Mouse (Mus musculus): ENCODE measurements around the gene Fam53b.

GRCm38 (mm10) chr7:132719570-132719969, 94.1 kb downstream of the Fam53b start:
- TF ChIP-seq ZC3H11A (IDR thresholded peaks at IDR 0.05; ENCODE audit: borderline replicate concordance, low read depth, low read length) = no peak
- no peak for TF ChIP-seq MAFK (IDR thresholded peaks at IDR 0.05; ENCODE audit: insufficient read depth, low read depth, low read length)
- no peak for TF ChIP-seq HCFC1 (IDR thresholded peaks at IDR 0.05; ENCODE audit: borderline replicate concordance, insufficient read depth, low read length)
- no peak for TF ChIP-seq ZNF384 (IDR thresholded peaks at IDR 0.05; ENCODE audit: low read depth, low read length)
- no peak for TF ChIP-seq CHD2 (IDR thresholded peaks at IDR 0.05; ENCODE audit: low read depth, low read length)
